Mouse (Mus musculus) cerebellum, postnatal 14 days (tissue): ENCODE results near the gene Sbsn.
A peak's percentile ranks its signal among the peaks of the same experiment; 100 is the strongest.

Source experiments
- DNase-seq, 2 experiments: peaks; one replicate each; pipeline ENCODE4 v3.0.0; 2021; ENCODE audit warnings: mixed read lengths in 2 of 2

Gene Sbsn

DNA sequence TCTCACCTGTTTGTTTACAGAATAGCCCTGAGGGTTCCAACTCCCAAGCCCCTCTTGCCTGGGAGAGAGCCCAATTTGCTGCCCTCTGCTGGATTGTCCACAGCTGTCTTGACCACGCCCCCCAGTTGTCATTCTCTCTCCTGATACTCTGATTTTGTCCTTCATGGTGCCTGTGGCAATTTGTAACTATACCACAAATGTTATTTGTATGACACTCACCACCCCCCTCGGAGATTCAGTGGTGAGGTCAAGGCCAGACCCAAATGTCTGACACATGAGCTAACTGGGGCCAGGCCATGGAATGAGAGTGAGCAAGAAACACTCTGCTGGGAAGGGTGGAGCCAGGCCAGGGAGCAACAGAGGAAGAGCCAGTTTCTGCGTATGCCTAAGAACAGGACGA is 7.6 kb downstream of the Sbsn start:
- peak; percentile 18 to 53 for DNase-seq

DNA sequence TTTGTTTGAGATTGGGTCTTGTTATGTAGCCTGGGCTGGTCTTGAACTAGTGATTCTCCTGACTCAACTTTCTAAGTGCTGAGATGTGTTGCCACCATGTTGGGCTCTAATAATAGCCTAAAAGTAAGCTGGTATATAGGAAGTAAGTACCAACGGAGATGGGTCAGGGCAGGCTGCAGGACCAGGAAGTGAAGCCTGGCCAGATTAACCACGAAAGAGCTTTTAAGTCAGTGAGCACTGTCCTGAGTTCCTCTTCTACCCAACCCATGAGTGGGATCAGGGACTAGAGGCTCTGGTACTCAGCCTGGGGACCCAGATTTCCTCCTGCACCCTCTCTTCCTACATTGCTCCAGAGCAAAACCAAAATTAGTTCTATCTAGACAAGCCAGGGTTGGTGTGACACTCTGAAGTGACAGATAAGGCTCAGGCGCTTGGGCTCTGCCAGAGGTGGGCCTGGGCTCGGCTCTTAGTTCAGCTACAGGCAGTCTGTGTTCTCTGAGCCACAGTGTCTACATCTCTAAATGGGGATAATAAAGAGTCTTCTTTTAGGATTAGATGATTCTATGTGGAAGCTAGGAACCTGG is 10.6 kb downstream of the Sbsn start:
- no peak for DNase-seq

DNA sequence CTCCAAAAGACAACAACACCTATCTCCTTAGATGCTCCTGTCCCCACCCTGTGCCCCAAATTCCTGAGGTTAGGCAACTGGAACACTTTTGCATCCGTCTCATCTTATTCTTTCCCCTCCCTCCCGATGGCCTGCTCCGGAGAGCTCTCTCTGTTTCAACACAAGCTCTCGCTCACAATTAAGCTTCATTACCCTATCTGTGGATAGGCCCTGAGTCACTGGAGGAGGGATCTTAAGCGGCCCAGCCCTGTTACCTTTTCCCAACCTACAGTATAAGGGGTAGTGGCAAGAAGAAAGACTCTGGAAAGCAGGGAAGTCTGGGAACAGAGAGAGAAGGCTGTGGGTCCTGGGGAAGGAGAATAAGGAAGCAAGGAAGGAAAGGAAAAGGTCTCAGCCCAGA is 12.2 kb downstream of the Sbsn start, which contains the start of gene Dmkn:
Gene Dmkn, plus strand, starts transcription at position 301 of the 400 bp plus-strand sequence.
- no peak for DNase-seq

DNA sequence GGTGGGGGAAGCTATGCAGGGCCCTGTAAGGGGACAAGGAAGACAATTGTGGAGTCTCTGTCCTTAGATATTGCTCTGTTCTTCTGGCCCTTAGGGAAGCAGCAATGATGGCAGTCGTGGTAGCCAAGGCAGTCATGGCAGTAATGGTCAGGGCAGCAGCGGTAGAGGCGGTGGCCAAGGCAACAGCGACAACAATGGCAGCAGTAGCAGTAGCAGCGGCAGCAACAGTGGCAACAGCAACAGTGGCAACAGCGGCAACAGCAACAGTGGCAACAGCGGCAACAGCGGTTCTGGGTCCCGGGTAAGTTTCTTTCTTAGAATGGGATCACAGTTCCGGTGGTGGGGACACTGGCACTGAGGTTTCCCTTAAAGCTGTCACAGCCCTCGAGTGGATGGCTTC is 13.9 kb downstream of the Sbsn start:
- no peak for DNase-seq

DNA sequence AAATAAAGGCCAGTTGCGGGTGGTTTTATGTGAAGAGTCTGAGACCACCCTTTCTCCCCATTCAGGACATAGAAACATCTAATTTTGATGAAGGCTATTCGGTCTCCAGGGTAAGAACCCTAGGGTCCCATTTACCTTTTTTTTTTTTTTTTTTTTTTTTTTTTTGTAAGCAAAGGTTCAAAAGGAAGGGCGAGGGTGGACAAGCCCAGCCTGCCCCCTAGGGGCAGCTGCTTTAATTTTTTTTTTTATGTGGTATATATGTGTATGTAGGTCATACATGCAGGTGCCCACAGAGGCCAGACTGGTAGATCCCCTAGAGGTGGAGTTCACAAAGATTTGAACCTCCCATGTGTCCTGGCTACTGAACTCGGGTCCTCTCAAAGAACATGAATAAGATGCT is 15.1 kb downstream of the Sbsn start:
- DNase-seq = no peak

DNA sequence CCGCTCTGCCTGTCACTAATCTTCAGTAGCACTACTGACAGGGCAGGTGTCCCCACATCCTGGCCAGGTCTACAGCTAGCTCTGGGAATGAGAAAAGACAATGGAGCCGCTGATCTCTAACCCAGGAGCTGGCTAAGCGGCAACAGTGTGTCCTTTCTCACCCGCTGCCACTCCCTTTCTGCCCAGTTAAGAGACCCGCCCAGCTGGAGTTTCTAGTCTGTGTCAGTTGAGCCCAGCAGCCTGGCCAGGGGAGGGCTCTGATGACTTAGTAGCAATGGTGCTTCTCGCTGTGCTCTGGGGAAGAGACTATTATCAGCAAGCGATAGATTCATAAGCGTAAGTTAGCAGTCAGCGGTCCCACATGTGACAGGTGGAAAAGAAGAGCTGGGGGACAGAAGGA is 18.0 kb downstream of the Sbsn start:
- no peak for DNase-seq

DNA sequence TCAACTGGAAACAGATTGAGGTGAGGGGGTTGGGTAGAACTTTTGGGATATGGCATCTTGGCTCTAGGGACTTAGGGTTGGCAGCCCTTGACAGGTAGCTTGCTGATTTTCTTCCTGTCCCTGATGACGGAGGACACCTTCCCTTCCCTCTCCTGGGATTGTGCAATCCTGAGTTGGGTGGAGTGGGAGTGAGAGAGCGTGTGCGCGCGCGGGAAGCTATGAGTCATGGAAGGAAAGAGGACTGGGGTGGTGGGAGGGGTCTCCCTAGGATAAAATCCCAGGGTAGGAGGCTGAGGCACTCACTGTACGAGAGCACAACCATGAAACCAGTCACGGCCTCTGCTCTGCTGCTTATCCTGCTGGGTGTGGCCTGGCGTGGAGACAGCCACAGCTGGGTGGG is 24.8 kb downstream of the Sbsn start:
- no peak for DNase-seq

DNA sequence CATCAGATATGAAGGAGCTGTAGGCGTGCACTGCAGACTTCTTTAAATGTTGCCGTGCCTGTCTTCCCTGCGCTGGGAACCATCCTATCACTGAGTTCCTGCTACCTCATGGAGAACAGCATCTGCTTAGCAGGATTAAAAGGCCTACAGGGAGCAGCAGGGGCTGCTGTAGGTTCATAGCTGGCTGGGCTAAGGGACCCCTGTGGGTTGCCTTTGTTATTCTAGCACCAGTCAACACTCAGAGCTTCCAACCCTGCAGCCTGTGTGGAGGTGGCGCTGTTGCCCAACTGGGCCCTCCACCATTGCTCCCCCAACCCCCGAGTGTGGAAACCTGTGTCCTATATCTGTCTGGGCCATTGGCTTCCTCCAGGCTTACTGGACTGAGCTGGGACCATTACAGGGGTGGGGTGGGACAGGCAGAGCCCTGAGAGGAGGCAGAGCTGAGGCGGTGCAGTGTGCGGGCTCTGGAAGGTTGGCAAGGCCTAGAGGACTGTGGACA is 25.9 kb downstream of the Sbsn start:
- DNase-seq = no peak

DNA sequence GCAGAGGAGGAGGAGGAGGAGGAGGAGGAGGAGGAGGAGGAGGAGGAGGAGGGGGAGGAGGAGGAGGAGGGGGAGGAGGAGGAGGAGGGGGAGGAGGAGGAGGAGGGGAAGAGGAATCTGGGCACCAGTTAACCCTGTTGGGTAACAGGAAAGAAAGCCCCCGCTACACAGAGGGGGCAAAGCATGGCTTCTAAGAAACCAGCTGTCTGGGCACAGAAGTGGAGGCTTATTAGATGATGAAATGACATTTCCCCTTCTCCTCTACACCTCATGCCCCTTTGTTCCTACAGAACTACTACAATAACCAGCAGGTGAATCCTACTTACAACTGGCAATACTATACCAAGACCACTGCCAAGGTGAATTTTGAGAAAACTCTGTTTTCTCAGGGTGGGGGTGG is 26.6 kb downstream of the Sbsn start:
- no peak for DNase-seq

DNA sequence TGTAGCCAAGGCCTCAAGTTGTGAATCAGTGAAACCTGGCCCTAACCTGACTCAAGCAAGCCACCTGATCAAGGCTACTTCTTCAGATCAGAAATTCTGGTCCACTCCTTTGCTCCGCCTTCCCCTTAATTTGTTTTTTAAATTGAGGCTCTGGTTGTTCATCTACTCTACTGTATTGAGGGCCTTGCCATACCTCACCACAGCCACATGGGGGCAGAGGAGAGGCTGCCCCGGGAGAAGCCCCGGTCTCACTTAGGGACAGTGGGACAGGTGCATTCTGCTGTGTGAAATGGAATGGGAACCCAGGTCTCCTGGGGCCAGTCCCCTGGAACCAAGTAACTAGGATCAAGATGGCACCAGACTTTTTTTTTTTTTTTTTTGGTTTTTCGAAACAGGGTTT is 30.5 kb downstream of the Sbsn start:
- DNase-seq = no peak

DNA sequence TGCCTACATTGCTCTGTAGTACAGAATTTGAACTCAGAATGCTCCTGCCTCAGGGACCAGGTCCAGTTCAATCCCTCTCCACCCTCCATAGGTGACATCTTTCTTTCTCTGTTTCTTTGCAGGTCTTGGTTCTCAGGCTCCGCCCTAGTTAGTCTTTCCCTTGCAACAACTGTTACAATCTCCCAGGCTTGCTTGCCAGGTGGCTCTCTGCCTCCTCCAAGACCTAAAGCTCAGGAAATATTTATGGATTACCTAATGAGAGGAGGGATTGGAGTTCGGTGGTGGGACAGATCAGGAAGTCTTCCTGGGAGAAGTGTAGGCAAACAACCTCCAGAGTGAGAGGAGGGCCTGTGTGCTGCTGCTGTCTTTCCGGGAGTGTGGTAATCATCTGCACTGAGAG is 31.4 kb downstream of the Sbsn start:
- no peak for DNase-seq

DNA sequence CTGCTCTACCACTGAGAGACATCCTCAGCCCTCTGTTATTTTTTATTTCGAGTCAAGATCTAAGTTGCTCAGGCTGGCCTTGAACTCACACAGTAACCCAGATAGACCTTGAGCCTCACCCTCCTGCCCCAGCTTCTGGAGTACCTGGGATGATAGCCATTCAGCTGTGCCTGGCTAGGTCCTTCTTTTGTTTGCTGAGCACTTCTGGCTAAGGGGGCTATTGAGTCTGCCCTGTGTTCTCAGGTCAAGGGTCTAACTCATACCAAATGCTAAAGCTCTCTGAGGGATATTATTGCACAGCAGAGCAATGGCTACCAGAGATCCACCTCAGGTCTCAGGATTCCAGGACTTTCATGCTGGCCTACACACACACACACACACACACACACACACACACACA is 33.9 kb downstream of the Sbsn start:
- DNase-seq = no peak

DNA sequence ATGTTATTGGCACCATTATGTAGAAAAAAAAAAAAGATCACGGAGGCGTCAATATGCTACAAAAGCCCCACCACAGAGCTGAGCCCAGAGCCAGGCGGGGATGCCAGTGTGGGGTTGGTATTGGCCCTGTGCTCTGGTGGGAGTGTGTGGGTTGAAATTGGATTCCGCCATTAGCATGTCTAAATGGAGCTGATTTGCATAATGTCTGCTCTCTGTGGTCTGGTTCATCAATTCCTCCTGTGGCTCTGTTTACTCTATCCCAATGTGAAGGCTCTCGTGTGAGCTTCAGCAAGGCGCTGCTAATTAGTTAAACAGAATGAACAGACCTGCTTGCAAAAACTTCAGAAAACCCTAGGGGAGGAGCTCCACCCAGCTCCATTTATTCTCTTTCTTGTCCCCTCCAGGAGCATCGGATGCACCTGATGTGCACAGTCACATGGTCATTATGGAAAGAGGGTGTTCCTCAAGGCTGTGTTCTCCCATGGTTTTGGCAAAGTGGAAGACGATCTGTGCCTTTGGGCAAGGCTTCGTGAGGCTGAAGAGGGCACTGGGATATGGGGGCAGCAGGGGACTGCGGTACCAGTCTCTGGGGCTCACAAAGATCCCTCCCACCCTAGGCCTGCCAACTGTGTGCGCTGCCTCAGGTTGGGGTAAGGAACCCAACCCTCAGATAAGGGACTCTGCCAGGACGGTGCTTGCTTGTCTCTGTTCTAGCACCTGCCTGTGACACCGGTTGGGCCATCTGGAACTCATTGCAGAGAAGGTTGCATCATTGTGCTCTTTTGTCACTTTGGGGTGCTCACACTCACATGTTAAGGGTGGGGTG is 34.7 kb downstream of the Sbsn start:
- DNase-seq = peak in 1 of 2 experiments; percentile 10

DNA sequence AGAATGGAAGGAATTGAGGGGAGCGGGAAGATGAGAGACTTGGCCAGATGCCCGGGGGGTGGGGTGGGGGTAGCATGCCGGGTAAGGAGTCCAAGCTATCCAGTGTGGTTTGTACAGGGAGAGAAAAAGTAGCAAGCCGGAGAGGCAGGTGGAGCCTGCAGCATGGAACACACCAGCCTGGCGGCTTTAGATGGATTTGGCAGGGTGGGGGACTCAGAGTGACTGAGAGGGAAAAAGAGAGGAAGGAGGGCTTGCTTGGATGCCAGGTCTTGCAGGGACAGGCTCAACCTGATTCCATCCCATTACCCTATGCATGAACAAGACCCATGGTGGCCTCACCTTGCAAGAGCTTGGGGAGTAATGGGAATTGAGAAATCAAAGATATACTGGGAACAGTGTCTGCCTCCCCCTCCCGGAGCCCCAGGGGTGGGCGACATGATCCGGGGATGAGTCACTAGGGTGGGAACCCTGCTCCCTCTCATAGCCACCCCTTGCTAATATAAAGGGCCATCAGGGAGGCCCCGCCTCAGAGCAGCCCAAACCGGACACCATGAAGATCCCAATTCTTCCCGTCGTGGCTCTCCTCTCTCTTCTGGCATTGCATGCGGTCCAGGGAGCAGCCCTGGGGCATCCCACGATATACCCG is 36.2 kb downstream of the Sbsn start, which contains the start of gene Krtdap:
Gene Krtdap, plus strand, starts transcription at position 520 of the 646 bp plus-strand sequence.
- no peak for DNase-seq

DNA sequence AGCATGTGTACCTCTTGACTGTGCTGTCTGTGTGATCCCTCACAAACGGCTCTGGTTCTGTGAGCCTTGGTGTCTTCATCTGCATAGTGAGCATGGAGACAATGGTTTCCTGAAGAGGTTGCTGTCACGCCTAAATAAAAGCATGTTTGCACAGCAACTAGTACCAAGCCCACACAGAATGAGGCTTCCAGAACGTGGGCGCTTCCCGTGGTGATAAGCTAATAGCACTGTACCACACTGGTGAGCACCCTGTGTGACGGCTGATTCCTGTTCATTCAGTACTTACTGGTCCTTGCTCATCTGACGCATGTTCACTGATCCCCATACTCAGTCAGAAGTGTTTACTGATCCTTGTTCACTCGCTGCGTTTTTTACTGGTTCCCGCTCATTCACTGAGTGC is 38.9 kb downstream of the Sbsn start:
- DNase-seq = no peak

DNA sequence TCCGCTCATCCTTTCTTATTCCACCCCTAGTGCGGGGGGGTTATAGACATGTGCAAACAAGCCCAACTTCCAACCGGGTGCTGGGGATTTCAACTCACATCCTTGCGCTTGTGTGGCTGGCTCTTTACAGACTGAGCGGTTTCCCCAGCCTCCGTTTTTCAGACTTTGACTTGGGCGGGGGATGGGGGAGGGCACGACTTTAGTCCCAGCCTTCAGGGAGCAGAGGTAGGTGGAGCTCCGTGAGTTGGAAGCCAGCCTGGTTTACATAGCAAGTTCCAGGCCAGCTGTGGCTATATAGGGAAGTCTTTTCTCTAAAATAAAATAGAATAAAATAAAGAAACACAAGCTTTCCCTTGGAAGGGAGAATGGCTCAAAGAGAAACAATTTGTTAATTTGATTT is 40.6 kb downstream of the Sbsn start:
- no peak for DNase-seq

DNA sequence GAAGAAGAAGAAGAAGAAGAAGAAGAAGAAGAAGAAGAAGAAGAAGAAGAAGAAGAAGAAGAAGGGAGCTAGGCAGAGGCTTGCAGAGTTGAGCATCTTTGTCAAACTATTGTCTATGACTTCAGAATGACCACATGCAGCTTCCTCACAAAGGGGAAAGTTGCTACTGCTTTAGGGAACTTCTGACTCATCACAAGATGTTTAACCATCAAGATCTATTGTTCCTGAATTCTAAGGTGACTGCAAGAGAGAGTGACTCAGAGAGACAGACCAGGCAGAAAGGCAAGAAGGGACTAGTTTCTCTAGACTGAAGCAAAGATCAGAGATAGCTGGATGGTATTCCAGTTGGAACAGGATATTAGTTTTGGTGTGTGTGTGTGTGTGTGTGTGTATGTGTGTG is 43.6 kb downstream of the Sbsn start:
- no peak for DNase-seq

DNA sequence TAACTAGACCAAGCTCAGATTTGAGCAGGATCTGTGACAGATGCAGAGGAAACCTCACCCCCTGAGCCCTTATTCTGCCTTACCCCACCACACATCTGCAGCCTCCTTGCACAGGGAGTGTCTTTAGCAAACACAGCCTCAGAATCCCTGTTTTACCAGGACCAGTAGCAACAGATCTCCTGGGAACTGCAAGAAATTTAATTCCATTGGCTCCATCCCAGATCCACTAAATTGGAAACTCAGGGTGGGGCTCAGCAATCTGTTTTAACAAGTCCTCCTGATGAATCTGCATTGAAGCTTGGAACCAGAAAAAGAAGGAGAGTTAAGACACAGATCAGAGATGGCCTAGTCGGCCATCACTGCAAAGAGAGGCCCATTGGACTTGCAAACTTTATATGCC is 45.5 kb downstream of the Sbsn start:
- DNase-seq = no peak

DNA sequence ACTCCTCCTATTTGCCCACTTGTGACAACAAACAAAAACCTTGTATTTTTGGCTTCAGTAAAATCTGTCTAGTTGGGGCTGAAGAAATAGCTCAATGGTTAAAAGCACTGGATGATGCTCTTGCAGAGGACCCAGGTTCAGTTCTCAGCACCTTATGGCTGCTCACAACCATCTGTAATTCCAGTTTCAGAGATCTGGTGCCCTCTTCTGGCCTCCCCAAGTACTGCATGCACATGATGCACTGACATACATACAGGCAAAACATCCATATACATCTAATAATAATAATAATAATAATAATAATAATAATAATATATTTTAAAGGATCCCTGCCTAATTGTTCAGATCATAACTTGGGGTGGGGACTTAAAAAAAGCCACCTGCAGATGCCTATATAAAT is 49.4 kb downstream of the Sbsn start:
- no peak for DNase-seq

DNA sequence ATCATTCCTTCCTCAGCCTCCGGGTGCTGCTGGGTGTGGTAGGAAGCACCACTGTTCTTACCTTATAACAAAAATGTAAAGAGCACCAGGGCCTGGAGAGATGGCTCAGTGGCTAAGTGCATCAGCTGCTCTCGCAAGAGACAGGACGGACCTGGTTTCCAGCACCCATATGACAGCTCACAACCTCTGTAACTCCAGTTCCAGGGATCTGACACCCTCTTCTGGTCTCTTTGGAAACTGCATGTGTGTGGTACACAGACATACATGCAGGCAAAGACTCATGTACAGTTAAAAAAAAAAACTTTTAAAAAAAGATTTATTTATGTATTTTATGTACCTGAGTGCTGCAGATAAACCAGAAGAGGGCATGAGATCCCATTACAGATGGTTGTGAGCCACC is 52.0 kb downstream of the Sbsn start:
- no peak for DNase-seq

DNA sequence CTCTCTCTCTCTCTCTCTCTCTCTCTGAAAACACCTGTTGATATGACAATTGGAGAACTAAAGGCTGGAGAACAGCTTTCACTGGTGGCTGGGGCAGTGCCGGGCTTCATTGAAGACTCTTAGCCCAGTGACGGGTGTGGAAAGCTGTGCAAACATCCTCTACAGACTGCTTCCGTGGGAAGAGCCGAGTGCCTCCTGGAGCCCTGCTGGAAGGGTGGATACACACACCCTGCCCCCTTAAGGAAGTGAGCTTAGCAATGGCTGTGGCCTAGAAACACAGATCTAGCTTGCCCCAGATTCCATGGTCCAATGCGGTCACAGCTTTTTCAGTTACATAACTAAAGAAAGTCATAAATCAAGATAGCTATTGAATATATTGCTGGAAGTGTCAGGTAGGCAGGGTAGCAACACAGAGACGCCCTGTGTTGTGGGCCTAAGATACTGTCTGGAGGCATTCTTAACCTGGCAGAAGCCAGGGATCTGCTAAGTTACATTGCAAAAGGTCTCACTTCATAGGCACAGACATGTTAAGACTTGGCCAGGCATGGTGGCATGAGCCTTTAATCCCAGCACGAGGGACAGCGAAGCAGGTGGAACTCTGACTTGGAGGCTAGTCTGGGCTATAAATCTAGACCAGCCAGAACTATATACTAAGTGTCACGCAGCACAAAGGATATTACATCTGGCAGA is 52.9 kb downstream of the Sbsn start:
- no peak for DNase-seq
